27 mouse cellular contexts compared by ENCODE assay signal in the genomic region with DNA sequence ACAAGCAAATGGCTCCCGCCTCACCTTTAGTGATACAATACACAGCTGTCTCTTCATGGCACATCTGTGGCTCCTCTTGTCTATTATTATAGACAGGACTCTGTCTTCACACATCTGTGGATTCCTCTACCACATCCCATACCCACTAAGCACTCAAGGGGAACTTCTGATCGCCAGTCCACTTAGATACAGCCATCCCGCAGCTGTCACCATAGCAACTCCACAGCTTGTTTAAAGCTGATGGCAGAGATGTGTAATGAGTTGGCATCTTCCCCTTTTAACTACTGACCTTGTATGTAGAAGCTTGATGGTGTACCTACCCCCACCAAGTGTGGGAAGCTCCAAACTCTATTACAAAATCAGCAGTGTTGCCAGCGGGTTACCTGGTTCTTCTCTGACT.
DNase-seq lines count a peak whose midpoint lies in the region; ATAC-seq and TF ChIP-seq lines count a peak whose summit lies in the region.
"Had no signal": no experiment of that assay in that cellular context is flagged by ENCODE, and none has a peak within 500 bp of the region (broad histone marks: within the 10 kb centered on the region; RNA-seq: fewer than 3 reads in every experiment).

No protein-coding gene starts in this region.

- H3K36me3 ChIP-seq in forebrain, embryonic 15.5 days: no peaks in the 10 kb centered on the region
- H3K36me3 ChIP-seq in forebrain, embryonic 14.5 days (ENCODE audit: control insufficient read depth, insufficient read depth, low read length): no peaks in the 10 kb centered on the region
- H3K36me3 ChIP-seq in hindbrain, postnatal 0 days (ENCODE audit: insufficient read depth, low read length): no peaks in the 10 kb centered on the region
- no peaks in the 10 kb centered on the region for H3K36me3 ChIP-seq in hindbrain, embryonic 13.5 days
- no peaks in the 10 kb centered on the region for H3K36me3 ChIP-seq in midbrain, embryonic 14.5 days (ENCODE audit: control insufficient read depth, insufficient read depth, low read length)
- H3K36me3 ChIP-seq: embryonic facial prominence, embryonic 12.5 days; forebrain, embryonic 12.5 days; heart, embryonic 15.5 days; kidney, embryonic 15.5 days; neural tube, embryonic 12.5 days had no signal

- no peak overlapping the region for H3K4me2 ChIP-seq in forebrain, embryonic 15.5 days (replicated peaks)
- no peak overlapping the region for H3K4me2 ChIP-seq in forebrain, embryonic 14.5 days (ENCODE audit: low read length)
- H3K4me2 ChIP-seq in hindbrain, postnatal 0 days (ENCODE audit: low read depth, low read length): no peak overlapping the region
- H3K4me2 ChIP-seq in hindbrain, embryonic 13.5 days: no peak overlapping the region
- no peak overlapping the region for H3K4me2 ChIP-seq in midbrain, embryonic 14.5 days (ENCODE audit: low read length)
- H3K4me2 ChIP-seq: embryonic facial prominence, embryonic 12.5 days; forebrain, embryonic 12.5 days; heart, embryonic 15.5 days; kidney, embryonic 15.5 days; neural tube, embryonic 12.5 days had no signal

- no peak for DNase-seq in forebrain, embryonic 14.5 days (ENCODE audit: low spot score)
- DNase-seq in hindbrain, postnatal 0 days (ENCODE audit: low spot score): no peak
- DNase-seq in Muller cell, postnatal 12 days (ENCODE audit: inconsistent ontology term): peak; percentile 22
- peak; percentile 9 for DNase-seq in midbrain, embryonic 14.5 days
- DNase-seq in cerebellum, postnatal 14 days: no peak
- DNase-seq: adrenal gland, postnatal 25 days; cerebellum, adult 2 months; cerebellum, postnatal 25 days; embryo, embryonic 11 days; gastrocnemius, adult 2 months; kidney, adult 18-20 months; kidney, postnatal 25 days; liver; lung, adult 2 months; lung, postnatal 10 days; right cerebral cortex, postnatal 25 days; thymus, postnatal 14 days had no signal

- H3K9ac ChIP-seq in forebrain, embryonic 15.5 days (replicated peaks): no peak overlapping the region
- no peak overlapping the region for H3K9ac ChIP-seq in forebrain, embryonic 14.5 days (ENCODE audit: low read length)
- H3K9ac ChIP-seq in hindbrain, postnatal 0 days (replicated peaks; ENCODE audit: low read length): no peak overlapping the region
- no peak overlapping the region for H3K9ac ChIP-seq in hindbrain, embryonic 13.5 days
- no peak overlapping the region for H3K9ac ChIP-seq in midbrain, embryonic 14.5 days (replicated peaks; ENCODE audit: low read length)
- H3K9ac ChIP-seq: embryonic facial prominence, embryonic 12.5 days; forebrain, embryonic 12.5 days; heart, embryonic 15.5 days; kidney, embryonic 15.5 days; liver, embryonic 14.5 days; neural tube, embryonic 12.5 days had no signal

- WGBS in forebrain, embryonic 15.5 days: 83% methylated on average over 4 of the region's 4 CpGs
- WGBS in forebrain, embryonic 14.5 days: 81% methylated on average over 4 of the region's 4 CpGs
- 69% methylated on average over 4 of the region's 4 CpGs for WGBS in hindbrain, postnatal 0 days
- WGBS in hindbrain, embryonic 13.5 days: 88% methylated on average over 4 of the region's 4 CpGs
- WGBS in midbrain, embryonic 14.5 days: 73% methylated on average over 4 of the region's 4 CpGs

- H3K4me3 ChIP-seq in forebrain, embryonic 15.5 days: no peak overlapping the region
- H3K4me3 ChIP-seq in forebrain, embryonic 14.5 days (ENCODE audit: low read depth, low read length): no peak overlapping the region
- H3K4me3 ChIP-seq in hindbrain, postnatal 0 days (ENCODE audit: low read length): no peak overlapping the region
- H3K4me3 ChIP-seq in hindbrain, embryonic 13.5 days: no peak overlapping the region
- H3K4me3 ChIP-seq in midbrain, embryonic 14.5 days (replicated peaks; ENCODE audit: low read depth, low read length): no peak overlapping the region
- H3K4me3 ChIP-seq: embryonic facial prominence, embryonic 12.5 days; forebrain, embryonic 12.5 days; gastrocnemius, adult 2 months; heart, embryonic 15.5 days; kidney, embryonic 15.5 days; neural tube, embryonic 12.5 days had no signal

- no peak overlapping the region for H3K27ac ChIP-seq in forebrain, embryonic 15.5 days (replicated peaks)
- no peak overlapping the region for H3K27ac ChIP-seq in forebrain, embryonic 14.5 days (ENCODE audit: low read depth, low read length)
- H3K27ac ChIP-seq in hindbrain, postnatal 0 days: no peak overlapping the region
- H3K27ac ChIP-seq in hindbrain, embryonic 13.5 days: no peak overlapping the region
- no peak overlapping the region for H3K27ac ChIP-seq in midbrain, embryonic 14.5 days (replicated peaks; ENCODE audit: low read depth, low read length)
- H3K27ac ChIP-seq: embryonic facial prominence, embryonic 12.5 days; forebrain, embryonic 12.5 days; heart, embryonic 15.5 days; kidney, embryonic 15.5 days; liver, embryonic 14.5 days; macrophage; neural tube, embryonic 12.5 days had no signal

- peak; percentile 29; the same call in 1 of the 2 replicates for ATAC-seq in forebrain, embryonic 15.5 days (replicated peaks)
- no peak for ATAC-seq in forebrain, embryonic 14.5 days
- peak; percentile 51; the same call in 1 of the 2 replicates for ATAC-seq in hindbrain, postnatal 0 days
- no peak for ATAC-seq in hindbrain, embryonic 13.5 days (ENCODE audit: low FRiP score)
- ATAC-seq in midbrain, embryonic 14.5 days (ENCODE audit: low FRiP score, low TSS enrichment): no peak
- ATAC-seq in inflammation-experienced regulatory T-cells, adult 6 months: no peak

- H3K27me3 ChIP-seq in forebrain, embryonic 15.5 days: no peaks in the 10 kb centered on the region
- no peaks in the 10 kb centered on the region for H3K27me3 ChIP-seq in forebrain, embryonic 14.5 days (replicated peaks; ENCODE audit: control insufficient read depth, insufficient read depth, low read length)
- no peaks in the 10 kb centered on the region for H3K27me3 ChIP-seq in hindbrain, postnatal 0 days (ENCODE audit: insufficient read depth, low read length)
- H3K27me3 ChIP-seq in hindbrain, embryonic 13.5 days: no peaks in the 10 kb centered on the region
- H3K27me3 ChIP-seq in midbrain, embryonic 14.5 days (ENCODE audit: control insufficient read depth, insufficient read depth, low read length): no peaks in the 10 kb centered on the region
- H3K27me3 ChIP-seq: embryonic facial prominence, embryonic 12.5 days; forebrain, embryonic 12.5 days; heart, embryonic 15.5 days; kidney, embryonic 15.5 days; neural tube, embryonic 12.5 days had no signal

- no peaks in the 10 kb centered on the region for H3K4me1 ChIP-seq in forebrain, embryonic 15.5 days
- no peaks in the 10 kb centered on the region for H3K4me1 ChIP-seq in forebrain, embryonic 14.5 days (ENCODE audit: control insufficient read depth, insufficient read depth, low read length)
- no peaks in the 10 kb centered on the region for H3K4me1 ChIP-seq in hindbrain, postnatal 0 days (ENCODE audit: insufficient read depth, low read length)
- no peaks in the 10 kb centered on the region for H3K4me1 ChIP-seq in hindbrain, embryonic 13.5 days (replicated peaks)
- H3K4me1 ChIP-seq in midbrain, embryonic 14.5 days (ENCODE audit: control insufficient read depth, insufficient read depth, low read length): no peaks in the 10 kb centered on the region
- H3K4me1 ChIP-seq: embryonic facial prominence, embryonic 12.5 days; forebrain, embryonic 12.5 days; heart, embryonic 15.5 days; kidney, embryonic 15.5 days; neural tube, embryonic 12.5 days had no signal

- no peak for TF ChIP-seq CTCF in hindbrain, postnatal 0 days (IDR thresholded peaks at IDR 0.05; ENCODE audit: low read depth)

- 0 out of 2 replicates have a peak, but pooled peaks cover 4% of the 10 kb centered on the region for H3K9me3 ChIP-seq in forebrain, embryonic 15.5 days
- no peaks in the 10 kb centered on the region for H3K9me3 ChIP-seq in forebrain, embryonic 14.5 days (replicated peaks; ENCODE audit: control insufficient read depth, low read length)
- H3K9me3 ChIP-seq in hindbrain, postnatal 0 days (ENCODE audit: low read length): peaks cover 2% of the 10 kb centered on the region; the same call in 1 of the 2 replicates
- peaks cover 4% of the 10 kb centered on the region for H3K9me3 ChIP-seq in hindbrain, embryonic 13.5 days
- H3K9me3 ChIP-seq in midbrain, embryonic 14.5 days (ENCODE audit: control insufficient read depth, low read length): peaks cover 7% of the 10 kb centered on the region; the same call in 1 of the 2 replicates
- H3K9me3 ChIP-seq: embryonic facial prominence, embryonic 12.5 days; heart, embryonic 15.5 days; kidney, embryonic 15.5 days had no signal

Comparison
In these comparisons a context has a peak if more than half of its experiments do, and no peak if none do; other contexts are left out.
1. ATAC-seq: peak in forebrain, embryonic 15.5 days (single experiment) and hindbrain, postnatal 0 days (single experiment); none in forebrain, embryonic 14.5 days (single experiment), hindbrain, embryonic 13.5 days (single experiment), midbrain, embryonic 14.5 days (single experiment) and inflammation-experienced regulatory T-cells, adult 6 months (single experiment).
2. DNase-seq: peak in Muller cell, postnatal 12 days (single experiment) and midbrain, embryonic 14.5 days (single experiment); none in forebrain, embryonic 14.5 days (single experiment), hindbrain, postnatal 0 days (single experiment) and cerebellum, postnatal 14 days (0 of 2).